Mouse (Mus musculus) layer of hippocampus, adult 18-20 months (tissue): Measurements from ENCODE around the gene Pde4b. TPM values are rescaled to one million over a fixed set of nuclear protein-coding genes. Genes with fewer than 3 reads are reported as not detected.

Source experiments
- DNase-seq, 2 experiments: peaks; one replicate each; pipeline ENCODE4 v3.0.0; 2022; ENCODE audit warnings: low spot score in 2 of 2
- total RNA-seq, 2 experiments: library from RNA; stranded (reverse); gene quantifications; 2 replicates each; pipeline ENCODE4 v1.2.3; 2021

The Pde4b gene
- total RNA-seq, 2 experiments from 2014 or later, result 59.5 to 65.2 TPM

- DNase-seq, result no peak
Measured at GRCm38 (mm10) chr4:102278958-102279357, 191.6 kb downstream of the Pde4b start.

- no peak for DNase-seq
Measured at GRCm38 (mm10) chr4:102287172-102287571, 199.8 kb downstream of the Pde4b start.

- DNase-seq, result no peak
Measured at GRCm38 (mm10) chr4:102290052-102290734, 202.8 kb downstream of the Pde4b start.

GRCm38 (mm10) chr4:102297558-102297957, 210.2 kb downstream of the Pde4b start:
- no peak for DNase-seq

GRCm38 (mm10) chr4:102302568-102302967, 215.2 kb downstream of the Pde4b start:
- no peak for DNase-seq

- no peak for DNase-seq
Measured at GRCm38 (mm10) chr4:102307661-102308297, 220.4 kb downstream of the Pde4b start.

GRCm38 (mm10) chr4:102310630-102311029, 223.3 kb downstream of the Pde4b start:
- no peak for DNase-seq

- DNase-seq, result no peak
Measured at GRCm38 (mm10) chr4:102316011-102316410, 228.7 kb downstream of the Pde4b start.

- no peak for DNase-seq
Measured at GRCm38 (mm10) chr4:102316699-102317285, 229.4 kb downstream of the Pde4b start.

GRCm38 (mm10) chr4:102318596-102318995, 231.3 kb downstream of the Pde4b start:
- DNase-seq, result no peak

- DNase-seq, result no peak
Measured at GRCm38 (mm10) chr4:102321340-102321739, 234.0 kb downstream of the Pde4b start.

- no peak for DNase-seq
Measured at GRCm38 (mm10) chr4:102332386-102332785, 245.0 kb downstream of the Pde4b start.

- no peak for DNase-seq
Measured at GRCm38 (mm10) chr4:102332885-102333284, 245.5 kb downstream of the Pde4b start.

- no peak for DNase-seq
Measured at GRCm38 (mm10) chr4:102346911-102347492, 259.7 kb downstream of the Pde4b start.

GRCm38 (mm10) chr4:102351476-102352475, 264.4 kb downstream of the Pde4b start:
- peak; percentile 11 to 44 for DNase-seq

- no peak for DNase-seq
Measured at GRCm38 (mm10) chr4:102353641-102354403, 266.5 kb downstream of the Pde4b start.

GRCm38 (mm10) chr4:102368105-102368735, 280.9 kb downstream of the Pde4b start:
- no peak for DNase-seq

GRCm38 (mm10) chr4:102374614-102375013, 287.3 kb downstream of the Pde4b start:
- DNase-seq, result no peak

- no peak for DNase-seq
Measured at GRCm38 (mm10) chr4:102382763-102383505, 295.6 kb downstream of the Pde4b start.
